Mouse (Mus musculus) brain, embryonic 14.5 days (tissue): ENCODE results near the gene Yy1.

Source experiments
- CTCF ChIP-seq: fragments of 200-500 bp; IDR thresholded peaks from 2 replicates; pipeline ENCODE4 v1.5.1; 2012; ENCODE audit warnings: inconsistent platforms, mild to moderate bottlenecking, moderate library complexity, borderline replicate concordance; ENCODE audit not compliant: insufficient read depth, insufficient read length; ENCODE audit errors: extremely low read depth
- POLR2A ChIP-seq: fragments of 200-500 bp; IDR thresholded peaks from 2 replicates; pipeline ENCODE4 v1.6.1; 2012; ENCODE audit warnings: mild to moderate bottlenecking, inconsistent platforms, borderline replicate concordance; ENCODE audit not compliant: poor library complexity, insufficient read depth, insufficient read length, severe bottlenecking; ENCODE audit errors: extremely low read depth

- TF ChIP-seq CTCF (no peak), POLR2A (no peak)
Observed at GRCm38 (mm10) chr12:108857589-108858184, 64.9 kb downstream of the Yy1 start.
